Mouse (Mus musculus) central nervous system, embryonic 11.5 days (tissue): Measurements from ENCODE around the gene Olfr1087. TPM values are rescaled to one million over a fixed set of nuclear protein-coding genes. Genes with fewer than 3 reads are reported as not detected.

Source experiments
- polyA plus RNA-seq: library from polyadenylated mRNA; depleted of rRNA; stranded (reverse); fragments of >200 nt; gene quantifications from 2 replicates; pipeline ENCODE4 v1.2.3, GENCODE M21; 2012; rRNA removed

Olfr1087 gene
- polyA plus RNA-seq: not detected in 2 replicates

GRCm38 (mm10) chr2:86698295-86698694 lies at the start of gene Olfr1087:
Olfr1087 (minus strand) TSS chr2:86698395.

GRCm38 (mm10) chr2:86733601-86734000 lies 35.4 kb upstream of the Olfr1087 start, which contains the start of gene Olfr1089:
Olfr1089 (minus strand) TSS chr2:86733701.

GRCm38 (mm10) chr2:86679992-86680391 lies 18.2 kb downstream of the Olfr1087 start, which contains the start of gene Olfr1086:
Olfr1086 (minus strand) TSS chr2:86680092.

GRCm38 (mm10) chr2:86661919-86662318 lies 36.3 kb downstream of the Olfr1087 start, which contains the start of gene Olfr1085:
Olfr1085 (minus strand) TSS chr2:86662019.

GRCm38 (mm10) chr2:86639625-86640024 lies 58.6 kb downstream of the Olfr1087 start, which contains the start of gene Olfr1084:
Olfr1084 (minus strand) TSS chr2:86639725.

Other genes starting within 250 kb of the Olfr1087 start
- gene Olfr1065, start 247.8 kb downstream of the Olfr1087 start, polyA plus RNA-seq: not detected in 2 replicates
- not detected in 2 replicates for gene Olfr1066, start 242.1 kb downstream of the Olfr1087 start, polyA plus RNA-seq
- not detected in 2 replicates for gene Olfr228, start 211.0 kb downstream of the Olfr1087 start, polyA plus RNA-seq
- not detected in 2 replicates for gene Olfr1076, start 189.9 kb downstream of the Olfr1087 start, polyA plus RNA-seq
- not detected in 2 replicates for gene Olfr1079, start 155.9 kb downstream of the Olfr1087 start, polyA plus RNA-seq
- not detected in 2 replicates for gene Olfr1080, start 140.2 kb downstream of the Olfr1087 start, polyA plus RNA-seq
- not detected in 2 replicates for gene Olfr1082, start 99.4 kb downstream of the Olfr1087 start, polyA plus RNA-seq
- gene Olfr1084, start 58.7 kb downstream of the Olfr1087 start, polyA plus RNA-seq: not detected in 2 replicates
- not detected in 2 replicates for gene Olfr1085, start 36.4 kb downstream of the Olfr1087 start, polyA plus RNA-seq
- not detected in 2 replicates for gene Olfr1086, start 18.3 kb downstream of the Olfr1087 start, polyA plus RNA-seq
- not detected in 2 replicates for gene Olfr1089, start 35.3 kb upstream of the Olfr1087 start, polyA plus RNA-seq
- not detected in 2 replicates for gene Olfr1090, start 60.6 kb upstream of the Olfr1087 start, polyA plus RNA-seq
- gene Olfr1093, start 84.1 kb upstream of the Olfr1087 start, polyA plus RNA-seq: not detected in 2 replicates
- gene Olfr141, start 111.6 kb upstream of the Olfr1087 start, polyA plus RNA-seq: not detected in 2 replicates
- gene Olfr1094, start 126.3 kb upstream of the Olfr1087 start, polyA plus RNA-seq: not detected in 2 replicates
- not detected in 2 replicates for gene Olfr1095, start 153.3 kb upstream of the Olfr1087 start, polyA plus RNA-seq
- not detected in 2 replicates for gene Gm13723, start 176.4 kb upstream of the Olfr1087 start, polyA plus RNA-seq
- gene Olfr1097, start 193.8 kb upstream of the Olfr1087 start, polyA plus RNA-seq: not detected in 2 replicates
- gene Olfr1098, start 226.2 kb upstream of the Olfr1087 start, polyA plus RNA-seq: not detected in 2 replicates